Mouse (Mus musculus) hindbrain, embryonic 13.5 days (tissue): ENCODE measurements around the gene Olfr373. TPM values are rescaled to one million over a fixed set of nuclear protein-coding genes. Genes with fewer than 3 reads are reported as not detected.
"Not testable (repeated sequence)": the region's sequence is repeated elsewhere in the genome, so short reads cannot be mapped to it uniquely, and the experiment has no call there.

Source experiments
- ATAC-seq: fragments of 200-750 bp; cut with Nextera tagmentation; 2 replicates; pipeline ENCODE4 v1.8.0; 2017; ENCODE audit warnings: moderate TSS enrichment; ENCODE audit not compliant: low FRiP score
- H3K27ac ChIP-seq: fragments of 300-500 bp; sonication (generic); 2 replicates; pipeline ENCODE4 v1.5.1; 2015; ENCODE audit warnings: inconsistent platforms, mild to moderate bottlenecking, moderate library complexity
- H3K27me3 ChIP-seq: fragments of 300-500 bp; sonication (generic); 2 replicates; pipeline ENCODE4 v1.6.1; 2015; ENCODE audit warnings: mild to moderate bottlenecking, inconsistent platforms
- H3K36me3 ChIP-seq: fragments of 300-500 bp; sonication (generic); 2 replicates; pipeline ENCODE4 v1.6.1; 2015; ENCODE audit warnings: mild to moderate bottlenecking, inconsistent platforms
- H3K4me1 ChIP-seq: fragments of 300-500 bp; sonication (generic); replicated peaks from 2 replicates; pipeline ENCODE4 v1.6.1; 2015; ENCODE audit warnings: inconsistent platforms
- H3K4me2 ChIP-seq: fragments of 300-500 bp; sonication (generic); 2 replicates; pipeline ENCODE4 v1.6.1; 2015; ENCODE audit warnings: inconsistent platforms, mild to moderate bottlenecking, moderate library complexity
- H3K4me3 ChIP-seq: fragments of 300-500 bp; sonication (generic); 2 replicates; pipeline ENCODE4 v1.5.1; 2015; ENCODE audit warnings: mild to moderate bottlenecking, inconsistent platforms
- H3K9ac ChIP-seq: fragments of 300-500 bp; sonication (generic); 2 replicates; pipeline ENCODE4 v1.6.1; 2015; ENCODE audit warnings: mild to moderate bottlenecking, inconsistent platforms
- H3K9me3 ChIP-seq: fragments of 300-500 bp; sonication (generic); 2 replicates; pipeline ENCODE4 v1.6.1; 2016; ENCODE audit warnings: inconsistent platforms
- WGBS: fragments of 180-500 bp; shearing (Covaris S2); methylation state at CpG from one replicate; pipeline ENCODE4 v1.1.7; 2015; 5-methylcytosine and 5-hydroxymethylcytosine counted together
- polyA plus RNA-seq: library from polyadenylated mRNA; unstranded; fragments of >200 nt; fragmentation: Nextera tagmentation; extraction: Ambion mirVana; gene quantifications from 2 replicates; pipeline ENCODE4 v1.2.1, GENCODE M21; 2015

Olfr373 gene
- polyA plus RNA-seq = not detected in 2 replicates

DNA sequence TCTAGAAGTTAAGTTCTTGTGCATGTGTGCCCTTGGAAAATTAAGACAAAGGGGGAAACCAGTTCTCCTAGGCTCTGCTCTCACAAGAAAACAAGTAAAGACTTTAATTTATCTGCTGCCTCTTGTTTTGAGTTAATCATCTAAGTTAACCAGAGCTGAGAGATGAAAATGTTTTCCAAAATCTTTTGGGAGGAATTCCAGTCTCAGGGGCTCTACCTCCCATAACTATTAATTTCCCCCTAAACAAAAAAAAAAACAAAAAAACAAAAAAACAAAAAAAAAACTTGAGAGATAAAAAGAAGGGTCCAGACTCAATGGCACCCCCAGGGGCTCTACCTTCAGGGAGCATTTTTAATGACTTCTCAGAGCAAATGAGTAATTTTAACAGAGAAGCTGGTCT lies at the start of gene Olfr373:
TSS of gene Olfr373 (plus strand) at position 301 of the 400 bp plus-strand sequence.
- not testable (repeated sequence) for H3K27ac ChIP-seq, H3K4me1 ChIP-seq, H3K36me3 ChIP-seq, ATAC-seq, H3K27me3 ChIP-seq, H3K9me3 ChIP-seq, H3K4me3 ChIP-seq, H3K9ac ChIP-seq, H3K4me2 ChIP-seq

DNA sequence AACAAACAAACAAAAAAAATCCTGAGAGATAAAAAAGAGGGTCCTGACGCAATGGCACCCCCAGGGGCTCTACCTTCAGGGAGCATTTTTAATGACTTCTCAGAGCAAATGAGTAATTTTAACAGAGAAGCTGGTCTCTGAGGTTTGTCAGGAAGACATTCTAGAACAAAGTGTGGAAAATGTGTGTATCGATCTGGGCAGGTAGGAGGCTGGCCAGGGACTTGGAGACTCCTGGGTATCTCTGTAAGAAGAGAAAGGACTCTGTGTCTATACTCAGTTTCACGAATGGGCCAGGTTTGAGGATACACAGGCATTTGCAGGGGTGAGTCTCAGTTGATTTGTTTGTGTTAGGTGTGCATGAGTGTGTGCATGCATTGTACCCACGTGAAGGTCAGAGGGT lies 42.1 kb upstream of the Olfr373 start, which contains the start of gene Olfr372:
TSS of gene Olfr372 (plus strand) at position 301 of the 400 bp plus-strand sequence.
- not testable (repeated sequence) for H3K27ac ChIP-seq, ATAC-seq, H3K27me3 ChIP-seq, H3K9me3 ChIP-seq, H3K9ac ChIP-seq, H3K4me1 ChIP-seq, H3K36me3 ChIP-seq, H3K4me2 ChIP-seq, H3K4me3 ChIP-seq
- 86% methylated on average over 4 of the region's 4 CpGs for WGBS

DNA sequence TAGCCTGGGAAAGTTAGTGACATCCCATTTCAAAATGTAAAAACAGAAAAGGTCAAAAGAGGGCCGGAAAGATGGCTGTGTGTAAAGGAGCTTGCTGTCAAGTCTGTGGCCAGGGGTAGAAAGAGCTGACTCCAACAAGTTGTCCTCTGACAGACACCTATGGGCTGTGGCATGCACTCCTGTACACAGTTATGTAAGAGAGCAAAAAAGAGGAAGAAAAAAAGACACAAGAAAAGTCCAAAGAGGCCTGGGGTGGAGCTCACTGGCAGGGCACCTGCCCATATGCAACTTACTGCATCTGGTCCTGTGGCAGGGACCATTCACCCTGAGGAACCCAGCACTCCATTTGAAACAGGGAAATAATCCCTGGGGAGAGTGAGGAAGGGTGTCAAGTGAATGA lies 40.5 kb upstream of the Olfr373 start:
- Histone ChIP-seq H3K36me3 (no peaks in the 10 kb centered on the region), H3K4me2 (no peak overlapping the region), H3K27me3 (no peaks in the 10 kb centered on the region), H3K4me1 (no peaks in the 10 kb centered on the region), H3K9me3 (no peaks in the 10 kb centered on the region), H3K27ac (no peak overlapping the region), H3K4me3 (no peak overlapping the region), H3K9ac (no peak overlapping the region)
- ATAC-seq = no peak
- WGBS = 82% methylated on average over 1 of the region's 1 CpGs

DNA sequence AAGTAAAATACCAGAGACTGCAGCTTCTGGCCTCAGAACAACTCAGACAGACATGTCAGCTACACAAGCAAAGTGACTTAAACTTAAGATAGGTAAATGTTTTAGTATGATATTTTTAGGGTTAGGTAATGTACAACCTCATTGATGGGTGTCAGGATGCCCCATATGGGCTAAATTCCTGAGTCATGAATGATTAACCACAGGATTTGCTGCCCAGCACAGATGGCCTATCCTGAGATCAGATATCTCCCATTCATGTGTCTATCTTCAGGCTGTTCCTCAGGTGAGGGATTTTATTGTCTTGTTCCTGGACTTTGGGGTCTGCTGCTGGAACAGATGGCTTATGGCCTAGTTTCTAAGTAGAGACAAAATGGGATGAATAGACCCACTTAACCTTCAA lies 28.3 kb upstream of the Olfr373 start:
- H3K4me2 ChIP-seq, H3K36me3 ChIP-seq, H3K9ac ChIP-seq, H3K4me3 ChIP-seq, H3K27me3 ChIP-seq, ATAC-seq, H3K9me3 ChIP-seq, H3K27ac ChIP-seq, H3K4me1 ChIP-seq: not testable (repeated sequence)

DNA sequence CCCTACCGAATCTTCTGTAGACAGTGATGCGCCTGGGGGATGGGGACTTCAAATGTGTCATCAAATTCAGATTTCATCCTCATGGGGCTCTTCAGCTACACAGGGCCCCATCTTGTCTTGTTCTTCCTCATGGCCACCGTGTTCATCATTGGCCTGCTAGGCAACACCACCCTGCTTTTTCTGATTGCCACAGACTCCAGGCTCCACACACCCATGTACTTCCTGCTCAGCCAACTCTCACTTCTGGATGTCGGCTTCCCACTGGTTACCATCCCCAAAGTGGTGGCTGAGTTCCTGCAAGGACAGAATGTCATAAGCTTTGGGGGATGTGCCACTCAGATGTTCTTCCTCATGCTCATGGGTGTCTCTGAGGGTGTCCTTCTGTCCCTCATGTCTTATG lies 25.3 kb upstream of the Olfr373 start:
- H3K27ac ChIP-seq, H3K4me3 ChIP-seq, ATAC-seq, H3K27me3 ChIP-seq, H3K36me3 ChIP-seq, H3K4me2 ChIP-seq, H3K9ac ChIP-seq, H3K4me1 ChIP-seq, H3K9me3 ChIP-seq: not testable (repeated sequence)
- WGBS = 92% methylated on average over 3 of the region's 4 CpGs

DNA sequence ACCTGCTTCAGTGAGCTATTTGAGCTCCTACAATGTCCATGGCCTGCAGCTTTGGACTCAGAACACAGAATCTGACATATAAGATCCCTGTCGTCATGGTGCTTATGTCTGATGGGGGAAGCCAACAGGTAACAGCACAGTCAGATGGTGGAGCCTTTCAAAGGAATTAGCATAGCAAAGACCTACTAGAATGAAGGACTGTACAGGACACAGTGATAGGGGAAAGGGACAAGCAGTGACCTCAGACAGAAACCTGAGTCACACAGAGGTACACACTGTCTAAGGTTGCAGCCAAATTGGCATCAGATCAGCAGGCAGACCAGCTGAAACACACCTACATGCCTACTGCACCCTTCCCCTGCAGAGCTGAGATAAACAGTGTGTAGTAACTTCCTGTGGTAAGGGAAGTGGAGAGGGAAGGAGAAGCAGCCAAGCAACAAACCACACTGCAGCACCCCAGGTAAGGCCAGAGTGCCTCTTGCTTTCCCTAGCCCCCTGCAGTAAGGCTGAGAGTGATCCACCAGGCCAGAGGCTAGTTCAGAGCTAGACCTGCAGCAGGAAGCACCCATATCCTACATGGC lies 16.1 kb upstream of the Olfr373 start:
- H3K4me3 ChIP-seq, H3K4me1 ChIP-seq, H3K4me2 ChIP-seq, H3K36me3 ChIP-seq, ATAC-seq, H3K9me3 ChIP-seq, H3K27me3 ChIP-seq, H3K27ac ChIP-seq, H3K9ac ChIP-seq: not testable (repeated sequence)
- WGBS = 100% methylated on average over 1 of the region's 1 CpGs

DNA sequence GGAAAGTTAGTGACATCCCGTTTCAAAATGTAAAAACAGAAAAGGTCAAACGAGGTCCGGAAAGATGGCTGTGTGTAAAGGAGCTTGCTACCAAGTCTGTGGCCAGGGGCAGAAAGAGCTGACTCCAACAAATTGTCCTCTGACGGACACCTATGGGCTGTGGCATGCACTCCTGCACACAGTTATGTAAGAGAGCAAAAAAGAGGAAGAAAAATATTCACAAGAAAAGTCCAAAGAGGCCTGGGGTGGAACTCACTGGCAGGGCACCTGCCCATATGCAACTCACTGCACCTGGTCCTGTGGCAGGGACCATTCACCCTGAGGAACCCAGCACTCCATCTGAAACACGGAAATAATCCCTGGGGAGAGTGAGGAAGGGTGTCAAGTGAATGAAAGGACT lies 1.8 kb downstream of the Olfr373 start:
- ATAC-seq = no peak
- 78% methylated on average over 5 of the region's 5 CpGs for WGBS
- Histone ChIP-seq H3K9me3 (no peaks in the 10 kb centered on the region), H3K27ac (no peak overlapping the region), H3K4me3 (no peak overlapping the region), H3K36me3 (no peaks in the 10 kb centered on the region), H3K4me2 (no peak overlapping the region), H3K4me1 (no peaks in the 10 kb centered on the region), H3K27me3 (no peaks in the 10 kb centered on the region), H3K9ac (no peak overlapping the region)

DNA sequence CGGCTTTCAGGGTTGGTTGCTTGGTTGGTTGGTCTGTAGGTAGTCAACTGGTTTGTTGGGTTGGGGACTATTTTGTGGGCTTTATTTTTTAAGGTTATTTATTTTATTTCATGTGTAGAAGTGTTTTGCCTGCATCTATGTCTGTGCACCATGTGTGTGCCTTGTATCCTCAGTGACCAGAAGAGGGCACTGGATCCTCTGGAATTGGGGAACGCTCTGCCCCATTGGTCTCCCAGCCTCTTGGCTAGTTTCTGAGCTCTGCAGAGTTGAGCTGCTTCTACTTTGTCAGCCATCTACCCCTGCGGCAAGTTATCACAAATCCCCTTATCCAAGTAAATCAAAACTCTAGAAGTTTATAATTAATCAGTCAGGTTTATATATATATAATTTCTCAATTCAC lies 4.6 kb downstream of the Olfr373 start:
- not testable (repeated sequence) for H3K9me3 ChIP-seq, H3K9ac ChIP-seq, H3K4me1 ChIP-seq, H3K4me3 ChIP-seq, ATAC-seq, H3K27me3 ChIP-seq, H3K36me3 ChIP-seq, H3K27ac ChIP-seq, H3K4me2 ChIP-seq
- WGBS = 84% methylated on average over 3 of the region's 3 CpGs

DNA sequence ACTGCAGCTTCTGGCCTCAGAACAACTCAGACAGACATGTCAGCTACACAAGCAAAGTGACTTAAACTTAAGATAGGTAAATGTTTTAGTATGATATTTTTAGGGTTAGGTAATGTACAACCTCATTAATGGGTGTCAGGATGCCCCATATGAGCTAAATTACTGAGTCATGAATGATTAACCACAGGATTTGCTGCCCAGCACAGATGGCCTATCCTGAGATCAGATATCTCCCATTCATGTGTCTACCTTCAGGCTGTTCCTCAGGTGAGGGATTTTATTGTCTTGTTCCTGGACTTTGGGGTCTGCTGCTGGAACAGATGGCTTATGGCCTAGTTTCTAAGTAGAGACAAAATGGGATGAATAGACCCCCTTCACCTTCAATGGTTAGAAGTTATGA lies 13.7 kb downstream of the Olfr373 start:
- not testable (repeated sequence) for ATAC-seq, H3K4me1 ChIP-seq, H3K9ac ChIP-seq, H3K4me2 ChIP-seq, H3K27ac ChIP-seq, H3K36me3 ChIP-seq, H3K27me3 ChIP-seq, H3K4me3 ChIP-seq, H3K9me3 ChIP-seq

DNA sequence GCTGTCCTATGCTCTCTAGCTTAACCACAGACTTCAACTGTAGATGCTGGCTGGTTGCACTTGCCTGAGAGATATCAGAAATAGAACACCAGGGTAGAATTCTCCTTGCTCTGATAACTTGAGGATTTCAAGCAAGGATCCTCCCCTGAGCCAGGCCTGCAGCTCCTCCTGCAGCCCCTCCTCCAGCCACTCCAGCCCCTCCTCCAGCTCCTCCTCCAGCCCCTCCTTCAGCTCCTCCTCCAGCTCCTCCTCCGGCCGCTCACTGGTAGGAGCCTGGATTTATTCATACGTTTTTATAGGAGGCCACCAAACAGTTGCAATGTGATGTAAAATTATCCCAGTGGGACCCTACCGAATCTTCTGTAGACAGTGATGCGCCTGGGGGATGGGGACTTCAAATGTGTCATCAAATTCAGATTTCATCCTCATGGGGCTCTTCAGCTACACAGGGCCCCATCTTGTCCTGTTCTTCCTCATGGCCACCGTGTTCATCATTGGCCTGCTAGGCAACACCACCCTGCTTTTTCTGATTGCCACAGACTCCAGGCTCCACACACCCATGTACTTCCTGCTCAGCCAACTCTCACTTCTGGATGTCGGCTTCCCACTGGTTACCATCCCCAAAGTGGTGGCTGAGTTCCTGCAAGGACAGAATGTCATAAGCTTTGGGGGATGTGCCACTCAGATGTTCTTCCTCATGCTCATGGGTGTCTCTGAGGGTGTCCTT lies 16.6 kb downstream of the Olfr373 start:
- not testable (repeated sequence) for H3K4me2 ChIP-seq, H3K36me3 ChIP-seq, H3K27me3 ChIP-seq, H3K9me3 ChIP-seq, H3K9ac ChIP-seq, H3K4me1 ChIP-seq, H3K27ac ChIP-seq, ATAC-seq, H3K4me3 ChIP-seq
- WGBS = 64% methylated on average over 6 of the region's 7 CpGs

DNA sequence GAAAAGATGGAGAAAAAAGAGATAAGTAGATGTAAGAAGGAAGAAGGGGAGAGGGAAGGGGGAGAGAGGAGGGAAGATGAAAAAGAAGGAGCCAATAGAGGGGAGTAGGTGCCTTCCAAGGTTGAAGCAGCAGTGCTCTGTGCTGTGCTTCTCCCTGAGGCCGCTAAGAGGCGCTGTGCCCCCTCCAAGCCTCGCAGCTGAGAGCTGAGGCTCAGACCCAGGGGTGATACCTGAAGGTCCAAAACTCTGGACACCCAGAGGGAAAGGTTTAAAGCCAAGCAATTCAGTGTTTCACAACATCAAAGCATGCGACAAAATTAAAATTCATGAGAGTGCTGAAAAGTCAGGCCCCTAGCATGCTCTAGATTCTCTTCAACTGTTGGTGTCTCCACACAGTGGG lies 22.2 kb downstream of the Olfr373 start:
- H3K36me3 ChIP-seq = no peaks in the 10 kb centered on the region
- H3K9ac ChIP-seq = no peak overlapping the region
- no peak for ATAC-seq
- no peak overlapping the region for H3K4me2 ChIP-seq
- no peaks in the 10 kb centered on the region for H3K4me1 ChIP-seq
- H3K4me3 ChIP-seq = no peak overlapping the region
- H3K9me3 ChIP-seq = peaks cover 5% of the 10 kb centered on the region; the same call in 1 of the 2 replicates
- H3K27me3 ChIP-seq = no peaks in the 10 kb centered on the region
- H3K27ac ChIP-seq = no peak overlapping the region
- WGBS = 23% methylated on average over 4 of the region's 4 CpGs

DNA sequence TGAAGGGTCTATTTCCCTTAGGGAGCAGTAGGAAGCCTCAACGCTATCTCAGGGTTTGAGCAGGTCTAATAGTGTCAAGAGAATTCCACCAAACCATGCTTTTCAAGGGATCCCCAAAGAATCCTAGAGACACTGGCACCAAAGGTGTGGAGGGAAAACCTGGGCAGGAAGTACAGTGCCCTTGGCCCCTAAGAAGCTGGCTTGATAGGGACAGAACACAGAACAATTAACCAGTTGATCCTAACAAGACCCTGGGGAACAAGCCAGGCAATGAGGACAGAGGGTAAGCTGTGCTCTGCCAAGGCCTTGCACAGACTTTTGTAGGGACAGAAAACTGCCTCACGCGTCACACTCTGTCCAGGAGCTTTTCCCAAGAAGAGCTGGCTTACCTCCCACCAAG lies 23.8 kb downstream of the Olfr373 start, which contains the start of gene Olfr374:
TSS of gene Olfr374 (plus strand) at position 301 of the 400 bp plus-strand sequence.
- no peak within 1 kb of the TSS for H3K4me3 ChIP-seq
- no peak for ATAC-seq
- peaks cover 5% of the 10 kb centered on the region; the same call in 1 of the 2 replicates for H3K9me3 ChIP-seq
- H3K9ac ChIP-seq = no peak within 1 kb of the TSS
- H3K4me2 ChIP-seq = no peak within 1 kb of the TSS
- H3K27me3 ChIP-seq = no peaks in the 10 kb centered on the region
- WGBS = 89% methylated on average over 3 of the region's 3 CpGs
- no peaks in the 10 kb centered on the region for H3K4me1 ChIP-seq
- no peak within 1 kb of the TSS for H3K27ac ChIP-seq
- no peaks in the 10 kb centered on the region for H3K36me3 ChIP-seq

DNA sequence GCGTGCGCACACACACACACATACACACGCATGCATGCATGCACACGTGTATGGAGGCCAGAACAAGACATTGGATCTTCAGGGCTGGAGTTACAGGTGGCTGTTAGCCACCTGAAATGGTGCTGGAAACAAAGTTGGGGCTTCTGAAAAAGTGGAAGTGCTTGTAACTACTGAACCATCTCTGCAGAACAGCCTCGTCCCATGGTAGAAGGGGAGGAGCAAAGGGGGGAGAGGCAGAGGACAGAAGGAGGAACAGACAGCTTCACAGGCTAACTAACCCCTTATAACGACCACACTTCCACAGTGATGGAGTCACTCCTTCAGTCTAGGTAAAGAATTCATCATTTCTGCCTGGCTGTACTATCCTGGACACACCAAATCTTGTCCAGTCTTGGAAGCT lies 27.9 kb downstream of the Olfr373 start:
- H3K27me3 ChIP-seq = no peaks in the 10 kb centered on the region
- H3K36me3 ChIP-seq = no peaks in the 10 kb centered on the region
- no peak overlapping the region for H3K27ac ChIP-seq
- H3K9ac ChIP-seq = no peak overlapping the region
- no peaks in the 10 kb centered on the region for H3K9me3 ChIP-seq
- no peak overlapping the region for H3K4me2 ChIP-seq
- no peaks in the 10 kb centered on the region for H3K4me1 ChIP-seq
- WGBS = 84% methylated on average over 6 of the region's 6 CpGs
- no peak overlapping the region for H3K4me3 ChIP-seq
- no peak for ATAC-seq
